Mouse (Mus musculus): ENCODE results near the gene Chd2. TPM values are rescaled to one million over a fixed set of nuclear protein-coding genes. Genes with fewer than 3 reads are reported as not detected.

Chd2 gene
- polyA plus RNA-seq, 1 experiment = 104 TPM

- H3K27me3 ChIP-seq (ENCODE audit: control insufficient read depth, insufficient read depth, low read length, poor library complexity, severe bottlenecking) = no peaks in the 10 kb centered on the region
- no peak overlapping the region for H3K4me3 ChIP-seq (ENCODE audit: low read depth, low read length)
- no peak overlapping the region for H3K27ac ChIP-seq (ENCODE audit: insufficient read depth, low read length)
- no peaks in the 10 kb centered on the region for H3K4me1 ChIP-seq (ENCODE audit: control insufficient read depth, insufficient read depth, low read length)
- H3K9ac ChIP-seq (ENCODE audit: low read depth, poor library complexity, severe bottlenecking) = no peak overlapping the region
- H3K36me3 ChIP-seq (ENCODE audit: control insufficient read depth, insufficient read depth, low read length, poor library complexity, severe bottlenecking) = peaks cover 78% of the 10 kb centered on the region
- no peak for TF ChIP-seq POLR2A (IDR thresholded peaks at IDR 0.05; ENCODE audit: insufficient read depth, low read length)
- no peak for TF ChIP-seq CTCF (IDR thresholded peaks at IDR 0.05; ENCODE audit: low read depth, low read length)
- no peak for TF ChIP-seq EP300 (IDR thresholded peaks at IDR 0.05; ENCODE audit: insufficient read depth, low read depth, low read length)
- H3K9me3 ChIP-seq (replicated peaks; ENCODE audit: control insufficient read depth, insufficient read depth, low read length, poor library complexity, severe bottlenecking) = no peaks in the 10 kb centered on the region
Observed at GRCm38 (mm10) chr7:73442246-73442645, 99.4 kb downstream of the Chd2 start.

DNA sequence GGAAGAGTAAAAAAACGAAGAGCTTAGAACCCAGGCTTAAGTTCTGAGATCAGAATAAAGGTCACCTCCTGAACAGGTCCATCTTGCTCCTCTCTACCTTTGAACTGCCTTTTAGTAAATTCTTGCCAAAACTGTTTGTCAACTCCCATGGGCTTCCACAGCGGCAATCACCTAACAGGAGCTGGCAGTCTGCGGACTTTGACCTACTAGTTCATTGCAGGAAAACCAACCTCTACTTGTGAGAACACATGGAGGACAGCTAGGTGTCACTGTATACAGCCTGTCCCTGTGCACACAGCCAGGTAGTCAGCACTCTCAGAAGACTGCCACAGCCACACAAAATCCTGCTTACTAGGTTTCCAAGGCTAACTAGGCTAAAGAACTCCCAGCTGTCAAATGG lies 99.8 kb downstream of the Chd2 start:
- no peaks in the 10 kb centered on the region for H3K4me1 ChIP-seq (ENCODE audit: control insufficient read depth, insufficient read depth, low read length)
- TF ChIP-seq CTCF (IDR thresholded peaks at IDR 0.05; ENCODE audit: low read depth, low read length) (no peak), POLR2A (IDR thresholded peaks at IDR 0.05; ENCODE audit: insufficient read depth, low read length) (no peak), EP300 (IDR thresholded peaks at IDR 0.05; ENCODE audit: insufficient read depth, low read depth, low read length) (no peak)
- no peak overlapping the region for H3K27ac ChIP-seq (ENCODE audit: insufficient read depth, low read length)
- no peak overlapping the region for H3K9ac ChIP-seq (ENCODE audit: low read depth, poor library complexity, severe bottlenecking)
- no peaks in the 10 kb centered on the region for H3K27me3 ChIP-seq (ENCODE audit: control insufficient read depth, insufficient read depth, low read length, poor library complexity, severe bottlenecking)
- H3K36me3 ChIP-seq (ENCODE audit: control insufficient read depth, insufficient read depth, low read length, poor library complexity, severe bottlenecking) = peaks cover 74% of the 10 kb centered on the region
- H3K4me3 ChIP-seq (ENCODE audit: low read depth, low read length) = no peak overlapping the region
- no peaks in the 10 kb centered on the region for H3K9me3 ChIP-seq (replicated peaks; ENCODE audit: control insufficient read depth, insufficient read depth, low read length, poor library complexity, severe bottlenecking)

GRCm38 (mm10) chr7:73435685-73436084 lies 105.9 kb downstream of the Chd2 start:
- H3K27ac ChIP-seq (ENCODE audit: insufficient read depth, low read length) = no peak overlapping the region
- H3K9ac ChIP-seq (ENCODE audit: low read depth, poor library complexity, severe bottlenecking) = no peak overlapping the region
- no peaks in the 10 kb centered on the region for H3K9me3 ChIP-seq (replicated peaks; ENCODE audit: control insufficient read depth, insufficient read depth, low read length, poor library complexity, severe bottlenecking)
- TF ChIP-seq CTCF (IDR thresholded peaks at IDR 0.05; ENCODE audit: low read depth, low read length) (peak; percentile 62), POLR2A (IDR thresholded peaks at IDR 0.05; ENCODE audit: insufficient read depth, low read length) (no peak), EP300 (IDR thresholded peaks at IDR 0.05; ENCODE audit: insufficient read depth, low read depth, low read length) (no peak)
- H3K4me3 ChIP-seq (ENCODE audit: low read depth, low read length) = no peak overlapping the region
- peaks cover 53% of the 10 kb centered on the region for H3K36me3 ChIP-seq (ENCODE audit: control insufficient read depth, insufficient read depth, low read length, poor library complexity, severe bottlenecking)
- H3K4me1 ChIP-seq (ENCODE audit: control insufficient read depth, insufficient read depth, low read length) = no peaks in the 10 kb centered on the region
- H3K27me3 ChIP-seq (ENCODE audit: control insufficient read depth, insufficient read depth, low read length, poor library complexity, severe bottlenecking) = no peaks in the 10 kb centered on the region

DNA sequence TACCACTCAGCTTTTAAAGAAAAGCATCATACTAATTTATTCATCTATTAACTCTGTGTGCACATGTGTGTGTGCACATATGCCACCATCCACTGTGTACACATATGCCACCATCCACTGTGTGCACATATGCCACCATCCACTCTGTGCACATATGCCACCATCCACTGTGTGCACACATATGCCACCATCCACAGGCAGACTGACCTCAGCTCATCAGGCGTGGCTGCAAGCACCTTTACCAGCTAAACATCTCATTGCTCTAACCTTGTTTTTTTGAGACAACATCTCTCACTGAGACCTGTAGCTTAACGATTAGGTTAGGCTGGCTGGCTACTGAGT lies 107.3 kb downstream of the Chd2 start:
- Histone ChIP-seq H3K4me3 (ENCODE audit: low read depth, low read length) (no peak overlapping the region), H3K9me3 (replicated peaks; ENCODE audit: control insufficient read depth, insufficient read depth, low read length, poor library complexity, severe bottlenecking) (no peaks in the 10 kb centered on the region), H3K27ac (ENCODE audit: insufficient read depth, low read length) (no peak overlapping the region), H3K9ac (ENCODE audit: low read depth, poor library complexity, severe bottlenecking) (no peak overlapping the region), H3K27me3 (ENCODE audit: control insufficient read depth, insufficient read depth, low read length, poor library complexity, severe bottlenecking) (no peaks in the 10 kb centered on the region), H3K4me1 (ENCODE audit: control insufficient read depth, insufficient read depth, low read length) (no peaks in the 10 kb centered on the region), H3K36me3 (ENCODE audit: control insufficient read depth, insufficient read depth, low read length, poor library complexity, severe bottlenecking) (peaks cover 54% of the 10 kb centered on the region)
- no peak for TF ChIP-seq EP300 (IDR thresholded peaks at IDR 0.05; ENCODE audit: insufficient read depth, low read depth, low read length)
- no peak for TF ChIP-seq CTCF (IDR thresholded peaks at IDR 0.05; ENCODE audit: low read depth, low read length)
- no peak for TF ChIP-seq POLR2A (IDR thresholded peaks at IDR 0.05; ENCODE audit: insufficient read depth, low read length)

DNA sequence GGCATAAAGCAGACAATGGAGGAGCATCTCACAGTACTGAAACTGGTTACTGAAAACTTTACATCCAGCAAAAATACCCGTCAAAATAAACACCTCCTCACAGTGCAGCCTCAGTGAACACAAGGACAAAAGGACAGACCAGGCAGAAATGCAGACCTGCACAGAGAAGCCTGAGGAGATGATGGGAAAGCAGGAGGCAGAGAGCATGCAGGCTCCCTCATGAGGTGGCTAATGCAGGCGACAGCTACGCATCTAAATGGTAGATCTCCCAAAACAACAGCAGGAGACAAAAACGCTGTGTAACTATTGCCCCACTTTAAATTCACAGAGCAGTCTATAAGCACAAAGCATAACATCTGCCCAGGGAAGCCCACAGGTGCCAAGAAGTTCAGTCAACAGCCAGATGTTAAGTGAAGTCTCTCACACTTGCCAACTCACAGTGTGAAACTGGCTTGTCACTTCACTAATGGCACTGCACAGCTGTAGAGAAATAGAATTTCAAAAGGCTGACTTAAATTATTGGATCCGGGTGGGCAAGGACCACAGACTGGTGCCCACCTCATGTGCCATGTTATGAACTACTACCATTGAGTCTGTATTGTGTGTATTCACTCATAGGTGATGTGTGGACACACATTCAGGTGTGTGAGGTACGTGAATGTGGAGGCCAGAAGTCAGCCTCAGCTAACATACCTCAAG lies 107.8 kb downstream of the Chd2 start:
- Histone ChIP-seq H3K9me3 (replicated peaks; ENCODE audit: control insufficient read depth, insufficient read depth, low read length, poor library complexity, severe bottlenecking) (no peaks in the 10 kb centered on the region), H3K27me3 (ENCODE audit: control insufficient read depth, insufficient read depth, low read length, poor library complexity, severe bottlenecking) (no peaks in the 10 kb centered on the region), H3K9ac (ENCODE audit: low read depth, poor library complexity, severe bottlenecking) (no peak overlapping the region), H3K4me1 (ENCODE audit: control insufficient read depth, insufficient read depth, low read length) (no peaks in the 10 kb centered on the region), H3K36me3 (ENCODE audit: control insufficient read depth, insufficient read depth, low read length, poor library complexity, severe bottlenecking) (peaks cover 55% of the 10 kb centered on the region), H3K27ac (ENCODE audit: insufficient read depth, low read length) (no peak overlapping the region), H3K4me3 (ENCODE audit: low read depth, low read length) (no peak overlapping the region)
- no peak for TF ChIP-seq POLR2A (IDR thresholded peaks at IDR 0.05; ENCODE audit: insufficient read depth, low read length)
- no peak for TF ChIP-seq CTCF (IDR thresholded peaks at IDR 0.05; ENCODE audit: low read depth, low read length)
- TF ChIP-seq EP300 (IDR thresholded peaks at IDR 0.05; ENCODE audit: insufficient read depth, low read depth, low read length) = no peak

DNA sequence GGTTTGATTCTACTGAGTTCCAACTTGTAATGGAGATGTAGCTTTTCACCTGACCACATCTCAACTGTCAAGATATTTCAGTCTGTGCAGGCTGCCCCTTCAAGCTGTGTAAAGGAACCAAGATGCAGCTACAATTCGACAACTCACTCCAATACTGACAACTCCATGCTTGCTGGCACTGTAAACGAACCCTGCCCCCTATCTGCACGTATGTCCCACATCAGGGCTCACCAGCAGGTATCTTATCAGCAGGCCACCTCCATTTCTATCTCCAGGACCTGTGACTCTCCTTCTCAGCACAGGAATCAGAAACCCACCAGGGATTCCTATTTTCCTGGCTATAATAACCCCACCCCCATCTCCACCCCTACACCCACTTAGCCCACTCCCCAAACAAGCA lies 113.1 kb downstream of the Chd2 start:
- Histone ChIP-seq H3K36me3 (ENCODE audit: control insufficient read depth, insufficient read depth, low read length, poor library complexity, severe bottlenecking) (peaks cover 26% of the 10 kb centered on the region), H3K4me3 (ENCODE audit: low read depth, low read length) (no peak overlapping the region), H3K27me3 (ENCODE audit: control insufficient read depth, insufficient read depth, low read length, poor library complexity, severe bottlenecking) (no peaks in the 10 kb centered on the region), H3K4me1 (ENCODE audit: control insufficient read depth, insufficient read depth, low read length) (no peaks in the 10 kb centered on the region), H3K27ac (ENCODE audit: insufficient read depth, low read length) (no peak overlapping the region), H3K9me3 (replicated peaks; ENCODE audit: control insufficient read depth, insufficient read depth, low read length, poor library complexity, severe bottlenecking) (no peaks in the 10 kb centered on the region), H3K9ac (ENCODE audit: low read depth, poor library complexity, severe bottlenecking) (no peak overlapping the region)
- TF ChIP-seq CTCF (IDR thresholded peaks at IDR 0.05; ENCODE audit: low read depth, low read length) (no peak), EP300 (IDR thresholded peaks at IDR 0.05; ENCODE audit: insufficient read depth, low read depth, low read length) (no peak), POLR2A (IDR thresholded peaks at IDR 0.05; ENCODE audit: insufficient read depth, low read length) (no peak)

Data from ES-Bruce4 (cell line).